Mouse (Mus musculus): Measurements from ENCODE around the gene Grik4.

GRCm38 (mm10) chr9:42857756-42858155 lies 86.5 kb downstream of the Grik4 start:
- no peak for TF ChIP-seq HCFC1 (IDR thresholded peaks at IDR 0.05; ENCODE audit: borderline replicate concordance, insufficient read depth, low read length)
- no peak for TF ChIP-seq MAFK (IDR thresholded peaks at IDR 0.05; ENCODE audit: insufficient read depth, low read depth, low read length)
